Mouse (Mus musculus) kidney, adult 2 months (tissue): ENCODE results near the gene Ppfia2. TPM values are rescaled to one million over a fixed set of nuclear protein-coding genes. Genes with fewer than 3 reads are reported as not detected.

Experiments used
- DNase-seq: peaks from one replicate; pipeline ENCODE4 v3.0.0; 2021
- H3K27ac ChIP-seq: fragments of 200-500 bp; 2 replicates; pipeline ENCODE4 v1.5.1; 2012; ENCODE audit warnings: low read depth, low read length, control low read depth, inconsistent platforms; ENCODE audit not compliant: insufficient read depth
- H3K27me3 ChIP-seq: fragments of 200-500 bp; replicated peaks from 2 replicates; pipeline ENCODE4 v1.6.1; 2012; ENCODE audit warnings: mild to moderate bottlenecking, moderate library complexity, low read length, inconsistent platforms; ENCODE audit not compliant: control insufficient read depth, insufficient read depth
- H3K36me3 ChIP-seq: fragments of 200-500 bp; 2 replicates; pipeline ENCODE4 v1.6.1; 2012; ENCODE audit warnings: mild to moderate bottlenecking, moderate library complexity, low read length, inconsistent platforms; ENCODE audit not compliant: control insufficient read depth, insufficient read depth
- H3K4me1 ChIP-seq: fragments of 200-500 bp; 2 replicates; pipeline ENCODE4 v1.6.1; 2011; ENCODE audit warnings: low read length; ENCODE audit not compliant: control insufficient read depth, insufficient read depth
- H3K4me3 ChIP-seq: fragments of 200-500 bp; 2 replicates; pipeline ENCODE4 v1.5.1; 2011; ENCODE audit warnings: mild to moderate bottlenecking, low read depth, low read length, control low read depth; ENCODE audit not compliant: insufficient read depth
- CTCF ChIP-seq: fragments of 200-500 bp; conservative IDR thresholded peaks from 2 replicates; pipeline ENCODE4 v1.5.1; 2011; ENCODE audit warnings: low read depth, mild to moderate bottlenecking, control low read depth, low read length, moderate library complexity, mixed read lengths; ENCODE audit not compliant: insufficient read depth, insufficient read length
- POLR2A ChIP-seq: fragments of 200-500 bp; IDR thresholded peaks from one replicate; pipeline ENCODE4 v1.6.1; 2011; ENCODE audit warnings: low read depth, low read length, control low read depth
- WGBS: fragments of 180-500 bp; shearing (Covaris S2); methylation state at CpG from one replicate; pipeline ENCODE4 v1.1.7; 2018; 5-methylcytosine and 5-hydroxymethylcytosine counted together
- polyA plus RNA-seq: library from polyadenylated mRNA; depleted of rRNA; stranded (reverse); fragments of >200 nt; gene quantifications from 2 replicates; pipeline ENCODE4 v1.2.3, GENCODE M21; 2012; rRNA removed

The Ppfia2 gene
- 0.09 and 0.10 TPM in 2 replicates for polyA plus RNA-seq

GRCm38 (mm10) chr10:106469855-106470532 is at the start of gene Ppfia2:
Gene Ppfia2, plus strand, starts transcription at chr10:106470339.
- H3K4me1 ChIP-seq = no peaks in the 10 kb centered on the region
- under 1% methylated on average over 30 of the region's 30 CpGs for WGBS
- peak within 1 kb of the TSS; percentile 55 for H3K4me3 ChIP-seq
- peak; percentile 17 for DNase-seq
- H3K27me3 ChIP-seq = no peaks in the 10 kb centered on the region; the same call in 1 of the 2 replicates
- H3K27ac ChIP-seq = no peak within 1 kb of the TSS
- no peaks in the 10 kb centered on the region for H3K36me3 ChIP-seq
- TF ChIP-seq POLR2A (no peak), CTCF (no peak)

- TF ChIP-seq CTCF = no peak
- peak; percentile 30 for DNase-seq
- Histone ChIP-seq H3K4me3 (peak overlapping the region; percentile 46), H3K4me1 (no peaks in the 10 kb centered on the region), H3K27ac (no peak overlapping the region), H3K36me3 (no peaks in the 10 kb centered on the region), H3K27me3 (no peaks in the 10 kb centered on the region; the same call in 1 of the 2 replicates)
- 3% methylated on average over 19 of the region's 19 CpGs for WGBS
These were observed 1.0 kb upstream of the Ppfia2 start for GRCm38 (mm10) chr10:106468956-106469721.

GRCm38 (mm10) chr10:106470533-106471205 is 530 bp downstream of the Ppfia2 start:
- H3K36me3 ChIP-seq = no peaks in the 10 kb centered on the region
- 8% methylated on average over 18 of the region's 18 CpGs for WGBS
- H3K4me1 ChIP-seq = no peaks in the 10 kb centered on the region
- DNase-seq = no peak
- peak overlapping the region; percentile 55 for H3K4me3 ChIP-seq
- H3K27me3 ChIP-seq = no peaks in the 10 kb centered on the region; the same call in 1 of the 2 replicates
- H3K27ac ChIP-seq = no peak overlapping the region
- TF ChIP-seq POLR2A (no peak), CTCF (no peak)

- H3K27me3 ChIP-seq = no peaks in the 10 kb centered on the region
- no peak for TF ChIP-seq CTCF
- TF ChIP-seq POLR2A = no peak
- no peaks in the 10 kb centered on the region for H3K4me1 ChIP-seq
- no peaks in the 10 kb centered on the region for H3K36me3 ChIP-seq
- 77% methylated on average over 6 of the region's 6 CpGs for WGBS
- no peak for DNase-seq
- no peak overlapping the region for H3K27ac ChIP-seq
- H3K4me3 ChIP-seq = no peak overlapping the region
These were observed 39.4 kb downstream of the Ppfia2 start for GRCm38 (mm10) chr10:106509281-106510165.

- TF ChIP-seq CTCF (no peak), POLR2A (no peak)
- no peaks in the 10 kb centered on the region for H3K27me3 ChIP-seq
- no peak overlapping the region for H3K4me3 ChIP-seq
- no peak for DNase-seq
- H3K4me1 ChIP-seq = no peaks in the 10 kb centered on the region
- H3K27ac ChIP-seq = no peak overlapping the region
- H3K36me3 ChIP-seq = no peaks in the 10 kb centered on the region
- 35% methylated on average over 4 of the region's 4 CpGs for WGBS
These were observed 95.9 kb downstream of the Ppfia2 start for GRCm38 (mm10) chr10:106566036-106566435.

- 56% methylated on average over 4 of the region's 4 CpGs for WGBS
- Histone ChIP-seq H3K36me3 (no peaks in the 10 kb centered on the region), H3K4me3 (no peak overlapping the region), H3K27me3 (no peaks in the 10 kb centered on the region), H3K4me1 (no peaks in the 10 kb centered on the region), H3K27ac (no peak overlapping the region)
- no peak for DNase-seq
- TF ChIP-seq CTCF (no peak), POLR2A (no peak)
These were observed 114.9 kb downstream of the Ppfia2 start for GRCm38 (mm10) chr10:106585026-106585425.
